7 mouse cellular contexts compared by ENCODE assay signal in genomic region chr2:91972121-91972566, GRCm38 (mm10). TPM values are rescaled to one million over a fixed set of nuclear protein-coding genes. Genes with fewer than 3 reads are reported as not detected.
DNase-seq lines count a peak whose midpoint lies in the region; ATAC-seq and TF ChIP-seq lines count a peak whose summit lies in the region.

No protein-coding gene starts in this region.

- no peak overlapping the region for H3K4me3 ChIP-seq in midbrain, embryonic 14.5 days (replicated peaks; ENCODE audit: low read depth, low read length)
- no peak overlapping the region for H3K4me3 ChIP-seq in midbrain, embryonic 10.5 days
- H3K4me3 ChIP-seq in forebrain, embryonic 11.5 days (ENCODE audit: low read depth, low read length): no peak overlapping the region
- no peak overlapping the region for H3K4me3 ChIP-seq in kidney, postnatal 0 days (replicated peaks; ENCODE audit: low read depth, low read length)

- no peak for DNase-seq in midbrain, embryonic 14.5 days
- DNase-seq in midbrain, embryonic 10.5 days (ENCODE audit: low spot score): no peak
- DNase-seq in forebrain, embryonic 11.5 days (ENCODE audit: low spot score): no peak
- peak; percentile 75 for DNase-seq in kidney, postnatal 0 days (ENCODE audit: low spot score)
- peak; percentile 74 for DNase-seq in naive thymus-derived CD4-positive, alpha-beta T cell, adult 2 months (ENCODE audit: low read depth)
- no peak for DNase-seq in testis, postnatal 10 days (ENCODE audit: low spot score)
- DNase-seq in ovary, postnatal 10 days (ENCODE audit: low spot score): no peak

- H3K27ac ChIP-seq in midbrain, embryonic 14.5 days (replicated peaks; ENCODE audit: low read depth, low read length): 0 out of 2 replicates have a peak overlapping the region, but pooled peaks have one; percentile 49
- no peak overlapping the region for H3K27ac ChIP-seq in midbrain, embryonic 10.5 days (replicated peaks)
- no peak overlapping the region for H3K27ac ChIP-seq in forebrain, embryonic 11.5 days (ENCODE audit: low read depth, low read length)
- H3K27ac ChIP-seq in kidney, postnatal 0 days: peak overlapping the region; percentile 86

- H3K36me3 ChIP-seq in midbrain, embryonic 14.5 days (ENCODE audit: control insufficient read depth, insufficient read depth, low read length): no peaks in the 10 kb centered on the region
- H3K36me3 ChIP-seq in midbrain, embryonic 10.5 days: no peaks in the 10 kb centered on the region
- H3K36me3 ChIP-seq in forebrain, embryonic 11.5 days (ENCODE audit: control insufficient read depth, insufficient read depth, low read length): no peaks in the 10 kb centered on the region
- H3K36me3 ChIP-seq in kidney, postnatal 0 days (ENCODE audit: insufficient read depth, low read length): no peaks in the 10 kb centered on the region

- WGBS in midbrain, embryonic 14.5 days: 38% methylated on average over 13 of the region's 13 CpGs
- 53% methylated on average over 13 of the region's 13 CpGs for WGBS in midbrain, embryonic 10.5 days
- 46% methylated on average over 13 of the region's 13 CpGs for WGBS in forebrain, embryonic 11.5 days
- 29% methylated on average over 13 of the region's 13 CpGs for WGBS in kidney, postnatal 0 days

- peaks cover 35% of the 10 kb centered on the region for H3K27me3 ChIP-seq in midbrain, embryonic 14.5 days (ENCODE audit: control insufficient read depth, insufficient read depth, low read length)
- peaks cover 88% of the 10 kb centered on the region for H3K27me3 ChIP-seq in midbrain, embryonic 10.5 days (ENCODE audit: low read depth, poor library complexity, severe bottlenecking)
- H3K27me3 ChIP-seq in forebrain, embryonic 11.5 days (ENCODE audit: control insufficient read depth, insufficient read depth, low read length): peaks cover 26% of the 10 kb centered on the region
- peaks cover 24% of the 10 kb centered on the region; the same call in 1 of the 2 replicates for H3K27me3 ChIP-seq in kidney, postnatal 0 days (ENCODE audit: insufficient read depth, low read length)

- no peaks in the 10 kb centered on the region for H3K9me3 ChIP-seq in midbrain, embryonic 14.5 days (ENCODE audit: control insufficient read depth, low read length)
- H3K9me3 ChIP-seq in midbrain, embryonic 10.5 days (replicated peaks): no peaks in the 10 kb centered on the region
- no peaks in the 10 kb centered on the region for H3K9me3 ChIP-seq in forebrain, embryonic 11.5 days (ENCODE audit: control insufficient read depth, low read length)
- H3K9me3 ChIP-seq in kidney, postnatal 0 days (replicated peaks; ENCODE audit: low read length): no peaks in the 10 kb centered on the region

- no peak overlapping the region; the same call in 1 of the 2 replicates for H3K9ac ChIP-seq in midbrain, embryonic 14.5 days (replicated peaks; ENCODE audit: low read length)
- H3K9ac ChIP-seq in forebrain, embryonic 11.5 days (ENCODE audit: low read length): no peak overlapping the region
- H3K9ac ChIP-seq in kidney, postnatal 0 days (ENCODE audit: low read depth, low read length): no peak overlapping the region

- H3K4me2 ChIP-seq in midbrain, embryonic 14.5 days (ENCODE audit: low read length): no peak overlapping the region
- no peak overlapping the region for H3K4me2 ChIP-seq in forebrain, embryonic 11.5 days (ENCODE audit: low read depth, low read length, severe bottlenecking)
- no peak overlapping the region for H3K4me2 ChIP-seq in kidney, postnatal 0 days (ENCODE audit: low read length)

- TF ChIP-seq CTCF in kidney, postnatal 0 days (IDR thresholded peaks at IDR 0.05; ENCODE audit: low read depth): no peak

- peaks cover 25% of the 10 kb centered on the region for H3K4me1 ChIP-seq in midbrain, embryonic 14.5 days (ENCODE audit: control insufficient read depth, insufficient read depth, low read length)
- H3K4me1 ChIP-seq in midbrain, embryonic 10.5 days: peaks cover 53% of the 10 kb centered on the region
- H3K4me1 ChIP-seq in forebrain, embryonic 11.5 days (replicated peaks; ENCODE audit: control insufficient read depth, insufficient read depth, low read length): peaks cover 11% of the 10 kb centered on the region
- H3K4me1 ChIP-seq in kidney, postnatal 0 days (replicated peaks; ENCODE audit: insufficient read depth, low read length): peaks cover 24% of the 10 kb centered on the region

- no peak for ATAC-seq in midbrain, embryonic 14.5 days (ENCODE audit: low FRiP score, low TSS enrichment)
- 0 out of 2 replicates have a peak, but pooled peaks have one; percentile 2 for ATAC-seq in forebrain, embryonic 11.5 days (replicated peaks; ENCODE audit: low FRiP score)
- no peak for ATAC-seq in kidney, postnatal 0 days (replicated peaks; ENCODE audit: low FRiP score, low read depth)

RNA-seq across cellular contexts. Expression of gene Dgkz, which starts 3.5 kb away (rescaled TPM):
- polyA plus RNA-seq in midbrain, embryonic 14.5 days (2014; fragmentation: Nextera tagmentation; extraction: Ambion mirVana): 27.5 and 32.0 TPM in 2 replicates
- polyA plus RNA-seq in midbrain, embryonic 10.5 days (2016; fragmentation: Nextera tagmentation; extraction: Ambion mirVana): 28.3 and 35.0 TPM in 2 replicates
- polyA plus RNA-seq in forebrain, embryonic 11.5 days (2014; fragmentation: Nextera tagmentation; extraction: Ambion mirVana): 32.7 and 35.9 TPM in 2 replicates
- polyA plus RNA-seq in kidney, postnatal 0 days (2015; fragmentation: Nextera tagmentation; extraction: Ambion mirVana): 32.1 and 32.4 TPM in 2 replicates

RNA-seq across cellular contexts. Expression of gene Gm9821, which starts 26.6 kb away (rescaled TPM):
- 0.14 and 0.26 TPM in 2 replicates for polyA plus RNA-seq in midbrain, embryonic 14.5 days (2014; fragmentation: Nextera tagmentation; extraction: Ambion mirVana)
- 0.12 and 0.19 TPM in 2 replicates for polyA plus RNA-seq in midbrain, embryonic 10.5 days (2016; fragmentation: Nextera tagmentation; extraction: Ambion mirVana)
- 0.36 and 0.90 TPM in 2 replicates for polyA plus RNA-seq in forebrain, embryonic 11.5 days (2014; fragmentation: Nextera tagmentation; extraction: Ambion mirVana)
- polyA plus RNA-seq in kidney, postnatal 0 days (2015; fragmentation: Nextera tagmentation; extraction: Ambion mirVana): 0.12 TPM in 1 of 2 replicates, not detected in the other

RNA-seq across cellular contexts. Expression of gene Mdk, which starts 40.0 kb away (rescaled TPM):
- polyA plus RNA-seq in midbrain, embryonic 14.5 days (2014; fragmentation: Nextera tagmentation; extraction: Ambion mirVana): 131 and 196 TPM in 2 replicates
- polyA plus RNA-seq in midbrain, embryonic 10.5 days (2016; fragmentation: Nextera tagmentation; extraction: Ambion mirVana): 1,290 and 1,659 TPM in 2 replicates
- polyA plus RNA-seq in forebrain, embryonic 11.5 days (2014; fragmentation: Nextera tagmentation; extraction: Ambion mirVana): 1,095 and 1,130 TPM in 2 replicates
- 639 and 693 TPM in 2 replicates for polyA plus RNA-seq in kidney, postnatal 0 days (2015; fragmentation: Nextera tagmentation; extraction: Ambion mirVana)

RNA-seq across cellular contexts. Expression of gene Chrm4, which starts 45.1 kb away (rescaled TPM):
- polyA plus RNA-seq in midbrain, embryonic 14.5 days (2014; fragmentation: Nextera tagmentation; extraction: Ambion mirVana): 0.34 and 0.65 TPM in 2 replicates
- polyA plus RNA-seq in midbrain, embryonic 10.5 days (2016; fragmentation: Nextera tagmentation; extraction: Ambion mirVana): 0.81 and 1.0 TPM in 2 replicates
- 0.47 and 0.56 TPM in 2 replicates for polyA plus RNA-seq in forebrain, embryonic 11.5 days (2014; fragmentation: Nextera tagmentation; extraction: Ambion mirVana)
- polyA plus RNA-seq in kidney, postnatal 0 days (2015; fragmentation: Nextera tagmentation; extraction: Ambion mirVana): 0.22 TPM in 1 of 2 replicates, not detected in the other

RNA-seq across cellular contexts. Expression of gene Creb3l1, which starts 52.2 kb away (rescaled TPM):
- 0.69 and 2.0 TPM in 2 replicates for polyA plus RNA-seq in midbrain, embryonic 14.5 days (2014; fragmentation: Nextera tagmentation; extraction: Ambion mirVana)
- 0.96 and 1.6 TPM in 2 replicates for polyA plus RNA-seq in midbrain, embryonic 10.5 days (2016; fragmentation: Nextera tagmentation; extraction: Ambion mirVana)
- 1.7 and 2.3 TPM in 2 replicates for polyA plus RNA-seq in forebrain, embryonic 11.5 days (2014; fragmentation: Nextera tagmentation; extraction: Ambion mirVana)
- polyA plus RNA-seq in kidney, postnatal 0 days (2015; fragmentation: Nextera tagmentation; extraction: Ambion mirVana): 8.7 and 9.3 TPM in 2 replicates

Comparison
In these comparisons a context has a peak if more than half of its experiments do, and no peak if none do; other contexts are left out.
1. H3K27ac ChIP-seq: peak in midbrain, embryonic 14.5 days (single experiment) and kidney, postnatal 0 days (single experiment); none in midbrain, embryonic 10.5 days (single experiment) and forebrain, embryonic 11.5 days (single experiment).
2. DNase-seq: peak in kidney, postnatal 0 days (single experiment) and naive thymus-derived CD4-positive, alpha-beta T cell, adult 2 months (single experiment); none in midbrain, embryonic 14.5 days (single experiment), midbrain, embryonic 10.5 days (single experiment), forebrain, embryonic 11.5 days (single experiment), testis, postnatal 10 days (single experiment) and ovary, postnatal 10 days (single experiment).